Mouse (Mus musculus) CH12.LX (cell line): ENCODE measurements around the gene Atp4b. TPM values are rescaled to one million over a fixed set of nuclear protein-coding genes. Genes with fewer than 3 reads are reported as not detected.

Source experiments
- DNase-seq: peaks from one replicate; pipeline ENCODE4 v3.0.0-alpha.2; 2013; ENCODE audit errors: extremely low read depth
- H3K27ac ChIP-seq: 2 replicates; pipeline ENCODE4 v1.5.1; 2012; ENCODE audit warnings: low read depth, mild to moderate bottlenecking, control low read depth, moderate library complexity; ENCODE audit not compliant: insufficient read depth
- H3K27me3 ChIP-seq: replicated peaks from 2 replicates; pipeline ENCODE3; 2012; ENCODE audit warnings: inconsistent platforms
- H3K36me3 ChIP-seq, 2 experiments: replicated peaks in 1 of 2; 2 replicates each; pipeline versions ENCODE3 to v1.6.1; 2012; ENCODE audit warnings: inconsistent platforms in 1 of 2, low read length in 1 of 2, mild to moderate bottlenecking in 1 of 2, mixed read lengths in 1 of 2, moderate library complexity in 1 of 2; ENCODE audit not compliant: control insufficient read depth in 1 of 2, insufficient read depth in 1 of 2
- H3K4me1 ChIP-seq, 2 experiments: 2 replicates each; pipeline ENCODE4 v1.6.1; 2012; ENCODE audit warnings: inconsistent platforms in 1 of 2, moderate library complexity in 1 of 2; ENCODE audit not compliant: insufficient read depth in 2 of 2, control insufficient read depth in 1 of 2
- H3K4me2 ChIP-seq: 2 replicates; pipeline ENCODE4 v1.6.1; 2012; ENCODE audit warnings: low read depth, mild to moderate bottlenecking, control low read depth; ENCODE audit not compliant: poor library complexity, insufficient read depth, severe bottlenecking
- H3K4me3 ChIP-seq, 3 experiments: fragments of 150-350 bp in 1 of 3; sonication (generic) in 1 of 3; replicated peaks in 1 of 3; 2 replicates each; pipeline versions ENCODE3 to v1.5.1; 2011 to 2012; ENCODE audit warnings: low read depth in 2 of 3, low read length in 2 of 3, mild to moderate bottlenecking in 2 of 3, moderate library complexity in 2 of 3, control low read depth in 1 of 3, improper control_type of control experiment in 1 of 3, inconsistent platforms in 1 of 3, mixed read lengths in 1 of 3; ENCODE audit not compliant: poor library complexity in 1 of 3
- H3K79me2 ChIP-seq: replicated peaks from 2 replicates; pipeline ENCODE4 v1.6.1; 2012; ENCODE audit warnings: mild to moderate bottlenecking, moderate library complexity; ENCODE audit not compliant: control insufficient read depth, poor library complexity, insufficient read depth, severe bottlenecking; ENCODE audit errors: extremely low read depth
- H3K9ac ChIP-seq: 2 replicates; pipeline ENCODE4 v1.6.1; 2012; ENCODE audit warnings: low read depth, mild to moderate bottlenecking, control low read depth, moderate library complexity; ENCODE audit not compliant: insufficient read depth
- H3K9me3 ChIP-seq: replicated peaks from 2 replicates; pipeline ENCODE3; 2012; ENCODE audit warnings: low read length, inconsistent platforms, mixed read lengths
- CHD1 ChIP-seq: IDR thresholded peaks from 2 replicates; pipeline ENCODE4 v1.6.1; 2012; ENCODE audit warnings: low read depth, low read length, improper control_type of control experiment, inconsistent platforms
- ELF1 ChIP-seq: IDR thresholded peaks from 2 replicates; pipeline ENCODE4 v1.6.1; 2014; ENCODE audit warnings: low read depth, mild to moderate bottlenecking, inconsistent platforms, low read length, improper control_type of control experiment
- ETS1 ChIP-seq: conservative IDR thresholded peaks from 2 replicates; pipeline ENCODE4 v1.6.1; 2012; ENCODE audit warnings: low read depth, mild to moderate bottlenecking, inconsistent platforms, low read length, improper control_type of control experiment, moderate library complexity
- GABPA ChIP-seq: IDR thresholded peaks from 2 replicates; pipeline ENCODE4 v1.6.1; 2012; ENCODE audit warnings: low read depth, low read length, improper control_type of control experiment, inconsistent platforms; ENCODE audit not compliant: insufficient replicate concordance
- HCFC1 ChIP-seq: IDR thresholded peaks from 2 replicates; pipeline ENCODE4 v1.6.1; 2012; ENCODE audit warnings: low read depth, mild to moderate bottlenecking, inconsistent platforms, low read length, improper control_type of control experiment
- IRF4 ChIP-seq: IDR thresholded peaks from 2 replicates; pipeline ENCODE4 v1.6.1; 2014; ENCODE audit warnings: low read depth, mild to moderate bottlenecking, inconsistent platforms, low read length, improper control_type of control experiment
- KAT2A ChIP-seq: IDR thresholded peaks from 2 replicates; pipeline ENCODE4 v1.6.1; 2012; ENCODE audit warnings: low read length, improper control_type of control experiment, inconsistent platforms; ENCODE audit not compliant: insufficient replicate concordance
- NRF1 ChIP-seq: IDR thresholded peaks from 2 replicates; pipeline ENCODE4 v1.6.1; 2014; ENCODE audit warnings: low read depth, mild to moderate bottlenecking, inconsistent platforms, low read length, improper control_type of control experiment, moderate library complexity
- POLR2A ChIP-seq: IDR thresholded peaks from 2 replicates; pipeline ENCODE4 v1.6.1; 2011; ENCODE audit warnings: low read depth, mild to moderate bottlenecking, improper control_type of control experiment, low read length
- SMC3 ChIP-seq: IDR thresholded peaks from 2 replicates; pipeline ENCODE4 v1.6.1; 2011; ENCODE audit warnings: low read depth, low read length, improper control_type of control experiment
- USF1 ChIP-seq: IDR thresholded peaks from 2 replicates; pipeline ENCODE4 v1.6.1; 2014; ENCODE audit warnings: low read depth, mild to moderate bottlenecking, inconsistent platforms, low read length, improper control_type of control experiment
- USF2 ChIP-seq: conservative IDR thresholded peaks from 2 replicates; pipeline ENCODE4 v1.6.1; 2011; ENCODE audit warnings: low read depth, low read length, improper control_type of control experiment
- ZKSCAN1 ChIP-seq: IDR thresholded peaks from 2 replicates; pipeline ENCODE4 v1.6.1; 2012; ENCODE audit warnings: low read depth, inconsistent platforms, low read length, improper control_type of control experiment, borderline replicate concordance
- dilution Hi-C: fragments of 300-500 bp; cut with MboI; formaldehyde crosslinking; loops from 2 replicates; pipeline ENCODE4 v1.14.3; 2020; ENCODE audit warnings: low sequenced_read_pairs; ENCODE audit not compliant: extremely low pct_unique_long_range_greater_than_20kb, extremely low pct_ligation_motif_present
- in situ Hi-C: fragments of 300-500 bp; cut with MboI; formaldehyde crosslinking; loops from 3 replicates; pipeline ENCODE4 v1.14.3; 2019; ENCODE audit warnings: low sequenced_read_pairs, low pct_ligation_motif_present, low pct_unique_long_range_greater_than_20kb, mixed read lengths
- polyA plus RNA-seq: library from polyadenylated mRNA; unstranded; fragments of >175 nt; gene quantifications from 2 replicates; pipeline ENCODE4 v1.2.1, GENCODE M21; 2012; ENCODE audit warnings: low read depth; ENCODE audit not compliant: insufficient read length
- total RNA-seq, 2 experiments: library from RNA; depleted of rRNA; stranded (reverse); fragments of 300-350 nt in 1 of 2; fragments of >200 nt in 1 of 2; gene quantifications; 2 replicates each; pipeline ENCODE4 v1.2.3; 2012 to 2014

Gene Atp4b
- total and polyA plus RNA-seq, 3 experiments: not detected

GRCm38 (mm10) chr8:13356221-13356620, 40.4 kb downstream of the Atp4b start:
- no peak overlapping the region for H3K9ac ChIP-seq
- H3K4me1 ChIP-seq: peaks cover 12 to 31% of the 10 kb centered on the region in 2 experiments
- peaks cover 95 to 99% of the 10 kb centered on the region in 2 experiments for H3K36me3 ChIP-seq
- H3K4me3 ChIP-seq: no peak overlapping the region
- TF ChIP-seq IRF4 (no peak), CHD1 (no peak), POLR2A (no peak), HCFC1 (no peak), ELF1 (no peak), USF1 (no peak), SMC3 (no peak)
- peaks cover 7% of the 10 kb centered on the region for H3K9me3 ChIP-seq
- H3K27me3 ChIP-seq: no peaks in the 10 kb centered on the region
- H3K27ac ChIP-seq: no peak overlapping the region
- DNase-seq: no peak
- in situ Hi-C loops (no loop called here), dilution Hi-C loops (no loop called here)
- peaks cover 75% of the 10 kb centered on the region for H3K79me2 ChIP-seq
- H3K4me2 ChIP-seq: no peak overlapping the region

DNA sequence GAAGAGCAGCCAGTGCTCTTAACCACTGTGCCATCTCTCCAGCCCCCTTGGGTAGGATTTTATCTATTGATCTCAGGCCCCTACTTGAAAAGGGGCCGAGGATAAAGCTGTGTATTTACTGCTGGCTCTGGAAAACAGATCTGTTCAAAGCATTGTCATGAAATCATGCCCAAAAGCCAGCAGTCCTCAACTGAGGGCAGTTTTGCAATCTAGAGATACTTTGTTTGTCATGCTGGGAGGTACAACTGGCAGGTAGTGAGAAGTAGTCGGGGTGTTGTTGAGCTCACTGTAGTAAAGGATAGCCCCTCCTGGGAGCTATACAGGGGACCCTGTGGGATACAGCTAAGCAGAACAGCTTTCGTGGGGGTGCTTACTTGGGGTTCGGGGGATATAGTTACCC, 42.7 kb downstream of the Atp4b start:
- H3K36me3 ChIP-seq: peaks cover 94 to 99% of the 10 kb centered on the region in 2 experiments
- TF ChIP-seq USF2: no peak
- TF ChIP-seq ZKSCAN1: no peak
- no peak for TF ChIP-seq GABPA
- TF ChIP-seq NRF1: no peak
- TF ChIP-seq, all 38 proteins: peak for 0

GRCm38 (mm10) chr8:13353155-13353833, 43.3 kb downstream of the Atp4b start:
- no peak overlapping the region for H3K9ac ChIP-seq
- peaks cover 81% of the 10 kb centered on the region for H3K79me2 ChIP-seq
- no peaks in the 10 kb centered on the region for H3K9me3 ChIP-seq
- DNase-seq: no peak
- TF ChIP-seq USF1: no peak
- TF ChIP-seq ELF1: no peak
- TF ChIP-seq POLR2A: no peak
- TF ChIP-seq GABPA: no peak
- no peak for TF ChIP-seq ETS1
- TF ChIP-seq KAT2A: no peak
- TF ChIP-seq, all 38 proteins: peak for 0
- Histone ChIP-seq H3K4me1 (peaks cover 33 to 60% of the 10 kb centered on the region in 2 experiments), H3K27me3 (no peaks in the 10 kb centered on the region), H3K4me2 (no peak overlapping the region), H3K4me3 (no peak overlapping the region), H3K27ac (no peak overlapping the region), H3K36me3 (peaks cover 94 to 99% of the 10 kb centered on the region in 2 experiments)
- dilution Hi-C loops (no loop called here), in situ Hi-C loops (no loop called here)

More for the DNA sequence above, 42.7 kb downstream of the Atp4b start:
- H3K79me2 ChIP-seq: peaks cover 81% of the 10 kb centered on the region
- DNase-seq: no peak
- H3K9me3 ChIP-seq: no peaks in the 10 kb centered on the region
- no peak overlapping the region for H3K4me3 ChIP-seq
- H3K27ac ChIP-seq: no peak overlapping the region
- peaks cover 27 to 54% of the 10 kb centered on the region in 2 experiments for H3K4me1 ChIP-seq
- in situ Hi-C loops (no loop called here), dilution Hi-C loops (no loop called here)
- H3K9ac ChIP-seq: no peak overlapping the region
- no peaks in the 10 kb centered on the region for H3K27me3 ChIP-seq
- no peak overlapping the region for H3K4me2 ChIP-seq
